Comparison of ENCODE assay signal across 9 mouse cellular contexts in genomic region chr6:17787810-17788209, GRCm38 (mm10).
"Had no signal": no experiment of that assay in that cellular context is flagged by ENCODE, and none has a peak within 500 bp of the region (broad histone marks: within the 10 kb centered on the region; RNA-seq: fewer than 3 reads in every experiment).

No protein-coding gene starts in this region.

- DNase-seq: kidney, postnatal 14 days; left cerebral cortex, postnatal 4 days; lung, adult 2 months; lung, postnatal 4 days; retina, postnatal 1 day; right cerebral cortex, postnatal 4 days; spleen, adult 18-20 months; thymus, adult 2 months; thymus, postnatal 25 days had no signal
